Comparison of ENCODE assay signal across 29 mouse cellular contexts in the genomic region with DNA sequence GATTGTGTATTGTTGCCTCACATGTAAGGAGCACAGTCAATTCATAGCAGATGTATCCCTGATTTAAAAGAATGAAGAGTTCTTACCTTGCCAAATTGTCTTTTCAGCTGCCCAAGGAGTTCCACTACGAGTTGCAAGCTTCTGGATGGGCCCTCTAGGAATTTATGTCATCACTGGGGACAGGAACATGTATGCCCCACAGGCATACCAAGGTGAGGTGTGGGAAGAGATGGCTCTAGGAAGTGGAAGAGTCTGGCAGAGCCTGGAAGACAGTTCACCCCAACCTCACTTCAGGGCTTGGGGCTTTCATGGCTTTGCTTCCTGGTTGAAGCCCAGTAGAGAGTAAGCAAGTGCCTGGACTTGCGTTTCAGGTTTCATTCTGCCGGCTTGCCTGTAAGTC. TPM values are rescaled to one million over a fixed set of nuclear protein-coding genes. Genes with fewer than 3 reads are reported as not detected.
DNase-seq lines count a peak whose midpoint lies in the region; ATAC-seq lines count a peak whose summit lies in the region.
"Had no signal": no experiment of that assay in that cellular context is flagged by ENCODE, and none has a peak within 500 bp of the region (broad histone marks: within the 10 kb centered on the region; RNA-seq: fewer than 3 reads in every experiment).

No protein-coding gene starts in this region.

- H3K27ac ChIP-seq in lung, embryonic 16.5 days (ENCODE audit: low read length), result no peak overlapping the region
- H3K27ac ChIP-seq in stomach, embryonic 16.5 days (ENCODE audit: low read length), result peak overlapping the region; percentile 25; the same call in 1 of the 2 replicates
- H3K27ac ChIP-seq: embryonic facial prominence, embryonic 13.5 days; embryonic facial prominence, embryonic 15.5 days; forebrain, embryonic 13.5 days; forebrain, embryonic 15.5 days had no signal

- H3K4me1 ChIP-seq in lung, embryonic 16.5 days (replicated peaks; ENCODE audit: control insufficient read depth, insufficient read depth, low read length), result no peaks in the 10 kb centered on the region; the same call in 1 of the 2 replicates
- no peaks in the 10 kb centered on the region; the same call in 1 of the 2 replicates for H3K4me1 ChIP-seq in stomach, embryonic 16.5 days (ENCODE audit: control insufficient read depth, insufficient read depth, low read length)
- H3K4me1 ChIP-seq: embryonic facial prominence, embryonic 13.5 days; embryonic facial prominence, embryonic 15.5 days; forebrain, embryonic 13.5 days; forebrain, embryonic 15.5 days had no signal

- no peaks in the 10 kb centered on the region for H3K9me3 ChIP-seq in lung, embryonic 16.5 days (ENCODE audit: control insufficient read depth, low read length)
- no peaks in the 10 kb centered on the region for H3K9me3 ChIP-seq in stomach, embryonic 16.5 days (replicated peaks; ENCODE audit: control insufficient read depth, low read length)
- H3K9me3 ChIP-seq: embryonic facial prominence, embryonic 13.5 days; embryonic facial prominence, embryonic 15.5 days; forebrain, embryonic 13.5 days; forebrain, embryonic 15.5 days; G1E had no signal

- ATAC-seq in lung, embryonic 16.5 days (ENCODE audit: low read depth), result peak; percentile 28; the same call in 1 of the 2 replicates
- peak; percentile 48; the same call in 1 of the 2 replicates for ATAC-seq in stomach, embryonic 16.5 days (ENCODE audit: insufficient read depth, low FRiP score)
- ATAC-seq: activated CD4-positive, CD25-positive, alpha-beta regulatory T cell, adult 4 months; CD4-positive, CD25-positive, alpha-beta regulatory T cell, adult 4 months; forebrain, embryonic 13.5 days; forebrain, embryonic 15.5 days; forebrain, postnatal 0 days; Patski had no signal

- no peak for DNase-seq in lung, postnatal 14 days
- no peak for DNase-seq in layer of hippocampus, postnatal 25 days (ENCODE audit: extremely low spot score in 1 of 2, low spot score in 1 of 2)
- DNase-seq in cerebellum, adult 11 months, result no peak
- DNase-seq: adrenal gland, adult 8-10 months; adrenal gland, postnatal 14 days; adrenal gland, postnatal 36 days; B cell, adult 2 months; cerebellum, adult 18-20 months; cerebellum, adult 8-10 months; cerebellum, adult 9-11 months; cerebellum, postnatal 14 days; cerebellum, postnatal 36 days; embryo, embryonic 11 days; forebrain, postnatal 0 days had no signal

- WGBS in lung, embryonic 16.5 days, result 58% methylated on average over 3 of the region's 3 CpGs
- 41% methylated on average over 3 of the region's 3 CpGs for WGBS in stomach, embryonic 16.5 days

- no peak overlapping the region for H3K9ac ChIP-seq in lung, embryonic 16.5 days (ENCODE audit: low read length)
- no peak overlapping the region for H3K9ac ChIP-seq in stomach, embryonic 16.5 days (ENCODE audit: low read length)
- H3K9ac ChIP-seq: embryonic facial prominence, embryonic 13.5 days; embryonic facial prominence, embryonic 15.5 days; forebrain, embryonic 13.5 days; forebrain, embryonic 15.5 days; forebrain, postnatal 0 days had no signal

- no peaks in the 10 kb centered on the region for H3K36me3 ChIP-seq in lung, embryonic 16.5 days (ENCODE audit: control insufficient read depth, insufficient read depth, low read length)
- H3K36me3 ChIP-seq in stomach, embryonic 16.5 days (ENCODE audit: control insufficient read depth, insufficient read depth, low read length), result no peaks in the 10 kb centered on the region
- H3K36me3 ChIP-seq: embryonic facial prominence, embryonic 13.5 days; embryonic facial prominence, embryonic 15.5 days; forebrain, embryonic 15.5 days; G1E had no signal

- no peaks in the 10 kb centered on the region for H3K27me3 ChIP-seq in lung, embryonic 16.5 days (ENCODE audit: control insufficient read depth, insufficient read depth, low read depth, low read length)
- H3K27me3 ChIP-seq in stomach, embryonic 16.5 days (ENCODE audit: control insufficient read depth, insufficient read depth, low read length), result no peaks in the 10 kb centered on the region
- H3K27me3 ChIP-seq: embryonic facial prominence, embryonic 13.5 days; embryonic facial prominence, embryonic 15.5 days; forebrain, embryonic 13.5 days; forebrain, embryonic 15.5 days had no signal

- H3K4me2 ChIP-seq in lung, embryonic 16.5 days (ENCODE audit: low read depth, low read length), result no peak overlapping the region
- no peak overlapping the region for H3K4me2 ChIP-seq in stomach, embryonic 16.5 days (ENCODE audit: low read depth, low read length)
- H3K4me2 ChIP-seq: embryonic facial prominence, embryonic 13.5 days; embryonic facial prominence, embryonic 15.5 days; forebrain, embryonic 13.5 days; forebrain, embryonic 15.5 days had no signal

- no peak overlapping the region for H3K4me3 ChIP-seq in lung, embryonic 16.5 days (ENCODE audit: low read length)
- H3K4me3 ChIP-seq in stomach, embryonic 16.5 days (replicated peaks; ENCODE audit: low read length), result no peak overlapping the region
- H3K4me3 ChIP-seq: embryonic facial prominence, embryonic 13.5 days; embryonic facial prominence, embryonic 15.5 days; erythroblast, embryonic 14.5 days; forebrain, embryonic 13.5 days; forebrain, embryonic 15.5 days had no signal

RNA-seq across cellular contexts. Expression of a gene that starts 9.7 kb away (rescaled TPM):
- polyA plus RNA-seq in lung, embryonic 16.5 days (2015; fragmentation: Nextera tagmentation; extraction: Ambion mirVana), result 0.25 and 0.38 TPM in 2 replicates
- polyA plus RNA-seq in stomach, embryonic 16.5 days (2015; fragmentation: Nextera tagmentation; extraction: Ambion mirVana), result 0.09 and 0.26 TPM in 2 replicates
- not detected for total RNA-seq in layer of hippocampus, postnatal 25 days (2021)
- total RNA-seq: adrenal gland, adult 18-20 months; adrenal gland, adult 8-10 months; adrenal gland, postnatal 14 days; adrenal gland, postnatal 36 days; CH12.LX; common myeloid progenitor, adult 5-6 weeks had no signal
- polyA plus RNA-seq: activated CD4-positive, CD25-positive, alpha-beta regulatory T cell, adult 4 months; CD4-positive, CD25-positive, alpha-beta regulatory T cell, adult 4 months; embryonic facial prominence, embryonic 13.5 days; embryonic facial prominence, embryonic 15.5 days; erythroblast, embryonic 14.5 days; forebrain, embryonic 11.5 days; forebrain, embryonic 13.5 days; G1E; Patski had no signal

RNA-seq across cellular contexts. Expression of a gene that starts 30.3 kb away (rescaled TPM):
- 55.9 and 66.4 TPM in 2 replicates for polyA plus RNA-seq in lung, embryonic 16.5 days (2015; fragmentation: Nextera tagmentation; extraction: Ambion mirVana)
- 99.0 and 116 TPM in 2 replicates for polyA plus RNA-seq in stomach, embryonic 16.5 days (2015; fragmentation: Nextera tagmentation; extraction: Ambion mirVana)
- total RNA-seq in layer of hippocampus, postnatal 25 days (2021), result 10 to 100 TPM; 33.1 to 36.7 TPM

RNA-seq across cellular contexts. Expression of a gene that starts 30.3 kb away (rescaled TPM):
- 14.1 and 15.6 TPM in 2 replicates for polyA plus RNA-seq in lung, embryonic 16.5 days (2015; fragmentation: Nextera tagmentation; extraction: Ambion mirVana)
- polyA plus RNA-seq in stomach, embryonic 16.5 days (2015; fragmentation: Nextera tagmentation; extraction: Ambion mirVana), result 17.5 and 18.3 TPM in 2 replicates
- total RNA-seq in layer of hippocampus, postnatal 25 days (2021), result under 1 TPM; 0.66 to 0.92 TPM

RNA-seq across cellular contexts. Expression of a gene that starts 30.3 kb away (rescaled TPM):
- polyA plus RNA-seq in lung, embryonic 16.5 days (2015; fragmentation: Nextera tagmentation; extraction: Ambion mirVana), result 243 and 250 TPM in 2 replicates
- polyA plus RNA-seq in stomach, embryonic 16.5 days (2015; fragmentation: Nextera tagmentation; extraction: Ambion mirVana), result 278 and 284 TPM in 2 replicates
- total RNA-seq in layer of hippocampus, postnatal 25 days (2021), result 100 to 1,000 TPM; 139 to 150 TPM

RNA-seq across cellular contexts. Expression of a gene that starts 33.7 kb away (rescaled TPM):
- 1.8 and 1.9 TPM in 2 replicates for polyA plus RNA-seq in lung, embryonic 16.5 days (2015; fragmentation: Nextera tagmentation; extraction: Ambion mirVana)
- polyA plus RNA-seq in stomach, embryonic 16.5 days (2015; fragmentation: Nextera tagmentation; extraction: Ambion mirVana), result 6.1 and 6.8 TPM in 2 replicates
- 100 to 1,000 TPM; 617 to 679 TPM for total RNA-seq in layer of hippocampus, postnatal 25 days (2021)
- polyA plus RNA-seq: activated CD4-positive, CD25-positive, alpha-beta regulatory T cell, adult 4 months; CD4-positive, CD25-positive, alpha-beta regulatory T cell, adult 4 months; erythroblast, embryonic 14.5 days; G1E had no signal
